Comparison of ENCODE assay signal across 22 mouse cellular contexts in genomic region chr8:107972198-107972597, GRCm38 (mm10).
"Had no signal": no experiment of that assay in that cellular context is flagged by ENCODE, and none has a peak within 500 bp of the region (broad histone marks: within the 10 kb centered on the region; RNA-seq: fewer than 3 reads in every experiment).

No protein-coding gene starts in this region.

- DNase-seq: lung, adult 2 months; lung, postnatal 14 days; lung, postnatal 36 days; midbrain, embryonic 14.5 days; retina, postnatal 1 day; right cerebral cortex, adult 18-20 months; right cerebral cortex, postnatal 25 days; right cerebral cortex, postnatal 4 days; spleen, adult 18-20 months; thymus, adult 18-20 months; thymus, postnatal 14 days; thymus, postnatal 4 days had no signal

- H3K27ac ChIP-seq: liver, embryonic 14.5 days; lung, embryonic 15.5 days; macrophage; midbrain, embryonic 12.5 days; neural tube, embryonic 13.5 days; neural tube, embryonic 15.5 days had no signal

- ATAC-seq: lung, postnatal 0 days; midbrain, embryonic 16.5 days had no signal

- H3K4me3 ChIP-seq: lung, embryonic 15.5 days; megakaryocyte, embryonic 14.5 days; midbrain, embryonic 12.5 days; myocyte; neural tube, embryonic 13.5 days; neural tube, embryonic 15.5 days had no signal

- H3K4me1 ChIP-seq: lung, embryonic 15.5 days; megakaryocyte, embryonic 14.5 days; midbrain, embryonic 12.5 days; neural tube, embryonic 13.5 days; neural tube, embryonic 15.5 days had no signal

- H3K4me2 ChIP-seq: lung, embryonic 15.5 days; midbrain, embryonic 12.5 days; neural tube, embryonic 13.5 days; neural tube, embryonic 15.5 days had no signal

- H3K36me3 ChIP-seq: lung, embryonic 15.5 days; midbrain, embryonic 12.5 days; neural tube, embryonic 13.5 days; neural tube, embryonic 15.5 days had no signal

- H3K27me3 ChIP-seq: lung, embryonic 15.5 days; megakaryocyte, embryonic 14.5 days had no signal

- H3K9ac ChIP-seq: liver, embryonic 14.5 days; lung, embryonic 15.5 days; midbrain, embryonic 12.5 days; neural tube, embryonic 13.5 days; neural tube, embryonic 15.5 days had no signal

- H3K9me3 ChIP-seq: lung, embryonic 15.5 days; megakaryocyte, embryonic 14.5 days; midbrain, embryonic 12.5 days; neural tube, embryonic 13.5 days; neural tube, embryonic 15.5 days had no signal
